Mouse (Mus musculus) kidney, postnatal 4 days (tissue): ENCODE measurements around the gene Sgcg.

Source experiments
- DNase-seq, 2 experiments: peaks; one replicate each; pipeline ENCODE4 v3.0.0; 2021; ENCODE audit warnings: mixed read lengths in 2 of 2

Gene Sgcg

DNA sequence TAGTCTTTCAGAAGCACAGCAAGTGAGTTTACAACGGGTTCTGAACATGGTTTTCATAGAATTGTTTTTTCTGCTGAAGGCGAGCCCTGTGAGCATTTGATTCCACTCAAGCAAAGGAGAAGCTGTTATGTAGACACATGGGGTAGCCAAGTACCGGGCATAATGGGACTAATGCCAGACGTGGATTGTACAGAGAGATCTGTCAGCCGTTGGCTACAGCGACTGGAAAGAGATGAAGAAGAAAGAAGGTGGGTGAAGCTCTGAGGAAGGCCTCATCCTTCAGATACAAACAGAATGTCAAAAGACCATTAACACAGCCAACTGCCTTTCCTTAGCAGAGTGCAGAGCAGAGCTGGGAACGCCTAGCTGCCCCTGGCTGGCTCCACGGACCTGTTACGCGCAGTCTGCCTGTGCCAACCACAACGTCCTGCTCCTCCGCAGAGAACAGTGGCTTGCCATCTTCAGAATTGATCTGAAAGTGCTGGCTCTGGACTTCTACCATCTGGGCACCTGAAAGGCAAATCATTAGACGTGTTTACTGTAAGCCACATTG lies 26.2 kb downstream of the Sgcg start:
- no peak for DNase-seq

DNA sequence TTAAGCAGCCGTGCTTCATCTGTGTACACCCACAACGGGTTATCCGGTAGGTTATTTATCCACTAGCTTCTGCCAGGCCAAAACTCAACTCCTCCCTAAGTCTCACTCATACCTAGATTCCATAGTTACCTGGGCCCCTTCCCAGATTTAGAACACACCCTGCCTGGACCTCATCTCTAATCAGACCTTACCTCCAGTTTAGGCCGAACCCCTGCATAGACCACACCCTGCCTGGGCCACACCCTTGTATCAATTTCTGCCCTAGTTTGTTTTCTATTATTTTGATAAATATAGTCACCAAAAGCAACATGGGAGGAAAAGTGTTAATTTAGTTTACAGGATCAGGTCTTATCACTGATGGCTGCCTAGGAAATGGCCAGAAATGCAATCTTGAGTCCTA lies 28.1 kb downstream of the Sgcg start:
- no peak for DNase-seq

DNA sequence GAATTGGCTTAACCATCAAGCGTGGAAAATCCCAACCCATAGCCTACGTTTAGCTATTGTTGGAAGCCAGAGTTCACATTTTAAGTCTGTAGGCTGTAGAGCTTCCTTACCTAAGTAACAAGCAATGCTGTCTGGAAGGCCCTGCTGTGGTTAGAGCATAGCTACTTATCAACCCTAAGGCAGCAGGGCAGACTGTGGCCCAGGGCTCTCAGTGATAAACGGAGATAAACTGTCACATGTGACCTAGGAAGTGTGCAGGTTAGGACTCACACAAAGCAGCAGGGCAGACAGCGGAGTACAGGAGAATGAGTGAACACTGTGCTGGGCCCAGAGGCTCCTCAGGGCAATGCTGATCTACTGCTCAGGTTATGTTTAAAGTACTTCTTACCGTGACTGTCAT lies 28.5 kb downstream of the Sgcg start:
- DNase-seq = no peak

DNA sequence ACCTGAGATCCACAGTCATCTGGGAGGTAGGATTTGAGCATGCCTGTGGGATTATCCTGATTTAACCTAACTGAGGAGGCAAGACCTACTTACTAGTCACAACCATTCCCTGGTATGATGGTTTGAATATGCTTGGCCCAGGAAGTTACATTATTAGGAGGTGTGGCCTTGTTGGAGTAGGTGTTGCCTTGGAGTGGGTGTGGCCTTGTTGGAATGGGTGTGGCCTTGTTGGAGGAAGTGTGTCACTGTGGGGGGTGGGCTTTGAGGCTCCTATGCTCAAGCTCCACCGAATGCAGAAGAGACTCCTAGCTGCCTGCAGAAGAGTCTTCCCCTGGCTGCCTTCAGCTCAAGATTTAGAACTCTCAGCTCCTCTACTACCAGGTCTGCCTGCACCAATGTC lies 32.1 kb downstream of the Sgcg start:
- no peak for DNase-seq

DNA sequence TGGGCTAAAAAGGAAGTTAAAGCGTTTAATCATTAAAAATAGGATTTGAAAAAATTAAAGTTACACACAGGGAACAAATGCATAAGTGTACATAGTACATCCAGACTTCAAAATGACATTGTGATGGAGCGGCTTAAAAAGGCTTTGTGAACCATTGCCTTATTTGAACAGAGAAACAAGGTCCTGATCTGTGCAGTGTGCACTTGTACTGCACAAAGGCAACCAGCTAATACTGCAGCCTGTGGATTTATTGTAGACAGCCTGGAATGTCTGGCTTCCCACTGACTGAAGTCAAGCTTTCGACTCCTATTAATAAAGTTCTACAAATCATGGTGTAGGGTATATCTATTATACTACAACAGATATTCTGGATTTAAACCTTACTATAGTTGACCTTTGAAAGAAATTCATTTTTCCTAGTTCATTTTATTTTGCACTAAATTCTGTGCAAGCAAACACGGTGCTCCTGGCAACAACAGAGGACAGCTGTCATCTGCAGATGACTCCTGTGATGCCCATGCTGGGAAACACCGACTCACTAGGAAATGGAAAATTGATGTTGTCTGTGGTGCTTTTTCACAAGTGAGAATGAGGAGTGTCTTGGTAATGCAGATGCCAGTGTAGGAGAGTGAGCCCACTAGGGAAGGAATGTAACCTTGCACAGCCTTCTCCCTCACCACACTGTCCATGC lies 33.8 kb downstream of the Sgcg start:
- no peak for DNase-seq

DNA sequence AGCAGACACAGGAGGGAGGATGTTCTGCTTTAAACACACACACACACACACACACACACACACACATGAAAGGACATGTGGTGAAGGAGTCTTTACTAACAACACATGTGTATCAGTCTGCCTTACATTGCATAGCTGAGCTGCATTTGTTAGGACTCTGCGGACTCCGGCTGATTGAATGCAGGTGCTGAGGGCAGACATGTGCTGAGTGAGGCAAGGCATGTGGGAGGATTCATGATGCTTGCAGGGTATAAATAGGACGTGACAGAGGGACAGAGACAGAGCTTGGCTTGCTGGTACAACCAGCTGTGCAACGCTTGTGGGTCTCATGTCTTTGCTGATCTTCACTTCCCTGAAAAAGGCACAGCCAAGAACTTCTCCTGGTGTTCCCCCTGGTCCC lies 34.5 kb downstream of the Sgcg start:
- DNase-seq = no peak

DNA sequence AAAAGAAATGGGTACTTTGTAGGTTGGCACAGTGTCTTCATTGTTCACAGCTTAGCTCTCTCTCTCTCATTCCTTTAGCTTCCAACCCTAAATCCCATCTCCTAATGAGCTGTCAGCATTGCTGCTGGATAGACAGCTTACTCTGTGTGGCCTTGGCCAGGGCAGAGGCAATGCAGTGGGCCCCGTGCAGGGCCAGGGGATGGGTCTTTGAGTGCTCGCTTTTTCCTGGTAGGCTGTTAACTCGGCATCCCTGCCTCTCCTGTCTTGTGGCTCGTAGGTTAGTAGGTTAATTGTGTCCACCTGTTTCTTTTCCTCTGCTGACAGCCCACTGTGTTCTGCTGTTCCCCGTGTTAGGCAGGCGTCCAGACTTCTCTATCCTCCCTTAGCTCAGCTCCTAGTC lies 35.8 kb downstream of the Sgcg start:
- no peak for DNase-seq

DNA sequence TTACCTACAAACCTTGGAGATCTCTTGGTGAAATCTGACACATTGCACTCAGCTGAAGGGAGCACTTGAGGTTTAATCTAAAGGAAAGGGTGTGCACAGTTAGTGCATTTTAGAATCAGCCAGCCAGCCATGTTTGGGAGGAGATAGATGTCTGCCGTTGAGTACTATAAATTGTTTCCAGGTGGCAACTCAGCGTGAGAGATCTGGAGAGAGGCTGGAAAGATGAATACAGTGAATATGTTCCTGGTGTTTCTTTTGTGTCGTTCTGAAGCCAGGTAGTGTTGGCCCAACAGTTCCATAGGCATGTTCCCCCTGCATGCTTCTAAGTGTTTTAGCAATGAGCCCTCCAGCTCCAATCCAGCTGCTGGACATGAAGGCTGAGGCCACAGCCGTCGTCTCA lies 37.1 kb downstream of the Sgcg start:
- DNase-seq = no peak

DNA sequence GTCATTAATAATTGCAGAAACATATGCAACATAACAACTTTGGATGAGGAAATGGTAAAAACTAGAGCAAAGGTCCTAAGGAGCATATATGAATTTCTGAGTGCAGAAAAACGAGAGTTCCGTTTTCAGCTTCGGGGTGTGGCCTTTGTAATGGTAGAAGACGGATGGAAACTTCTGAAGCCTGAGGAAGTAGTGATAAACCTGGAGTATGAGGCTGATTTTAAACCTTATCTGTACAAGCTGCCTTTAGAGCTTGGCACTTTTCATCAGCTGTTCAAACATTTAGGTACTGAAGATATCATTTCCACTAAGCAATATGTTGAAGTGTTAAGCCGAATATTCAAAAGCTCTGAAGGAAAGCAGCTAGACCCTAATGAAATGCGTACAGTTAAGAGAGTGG lies 46.5 kb downstream of the Sgcg start:
- DNase-seq = no peak

DNA sequence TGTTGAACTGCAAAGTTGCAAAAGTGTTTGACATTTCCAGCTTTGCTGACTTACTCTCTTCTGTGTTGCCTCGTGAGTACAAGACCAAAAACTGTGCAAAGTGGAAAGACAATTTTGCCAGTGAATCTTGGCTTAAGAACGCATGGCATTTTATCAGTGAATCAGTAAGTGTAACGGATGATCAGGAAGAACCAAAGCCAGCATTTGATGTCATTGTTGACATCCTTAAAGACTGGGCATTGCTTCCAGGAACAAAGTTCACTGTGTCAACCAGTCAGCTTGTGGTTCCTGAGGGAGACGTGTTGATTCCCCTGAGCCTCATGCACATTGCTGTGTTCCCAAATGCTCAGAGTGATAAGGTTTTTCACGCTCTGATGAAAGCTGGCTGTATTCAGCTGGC lies 48.2 kb downstream of the Sgcg start:
- no peak for DNase-seq

DNA sequence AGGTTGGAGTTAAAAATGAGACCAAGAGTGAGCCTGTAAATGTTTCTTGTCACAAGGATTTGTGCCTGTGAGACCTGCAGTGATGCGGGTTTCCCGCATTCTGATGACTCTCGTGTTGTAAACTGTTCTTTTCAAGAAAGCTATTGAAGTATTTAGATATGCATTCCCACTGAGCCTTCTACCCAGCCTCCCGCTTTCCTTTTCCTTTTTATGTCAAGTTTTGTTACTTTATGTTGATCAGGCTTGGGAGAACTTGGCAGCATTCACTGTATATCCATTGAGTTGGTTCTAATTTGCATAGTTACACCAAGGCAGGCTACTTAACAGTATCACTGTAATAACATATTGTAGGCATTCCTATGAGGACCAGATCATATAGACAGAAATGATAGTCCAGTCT lies 63.9 kb downstream of the Sgcg start:
- no peak for DNase-seq

DNA sequence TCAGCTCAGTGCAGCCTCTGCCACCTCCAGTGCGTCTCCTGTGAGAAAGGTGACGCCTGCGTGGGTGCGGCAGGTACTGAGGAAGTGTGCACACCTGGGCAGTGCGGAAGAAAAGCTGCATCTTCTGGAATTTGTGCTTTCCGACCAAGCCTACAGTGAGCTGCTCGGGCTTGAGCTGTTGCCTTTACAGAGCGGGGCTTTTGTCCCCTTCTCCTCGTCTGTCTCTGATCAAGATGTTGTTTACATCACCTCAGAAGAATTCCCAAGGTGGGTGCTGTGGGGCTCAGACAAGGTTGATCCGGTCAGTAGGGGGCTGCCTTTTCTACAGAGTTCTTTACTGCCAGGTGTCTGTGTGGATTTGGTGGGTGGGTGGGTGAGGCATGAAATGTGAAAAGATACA lies 66.0 kb downstream of the Sgcg start:
- DNase-seq = no peak

DNA sequence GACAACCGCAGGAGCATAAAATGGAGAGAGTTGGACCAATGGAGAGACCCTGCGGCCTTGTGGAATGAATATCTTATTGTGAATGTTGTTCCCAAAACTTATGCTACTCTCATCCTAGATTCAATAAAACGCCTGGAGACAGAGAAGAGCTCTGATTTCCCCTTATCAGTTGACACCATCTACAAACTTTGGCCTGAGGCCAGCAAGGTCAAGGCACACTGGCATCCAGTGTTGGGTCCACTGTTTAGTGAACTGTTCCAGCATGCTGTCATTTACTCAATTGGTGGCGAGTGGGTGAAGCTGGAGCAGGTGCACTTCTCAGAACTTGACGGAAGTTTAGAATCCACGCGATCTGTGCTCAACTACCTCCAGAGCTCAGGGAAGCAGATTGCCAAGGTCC lies 66.4 kb downstream of the Sgcg start:
- DNase-seq = no peak

DNA sequence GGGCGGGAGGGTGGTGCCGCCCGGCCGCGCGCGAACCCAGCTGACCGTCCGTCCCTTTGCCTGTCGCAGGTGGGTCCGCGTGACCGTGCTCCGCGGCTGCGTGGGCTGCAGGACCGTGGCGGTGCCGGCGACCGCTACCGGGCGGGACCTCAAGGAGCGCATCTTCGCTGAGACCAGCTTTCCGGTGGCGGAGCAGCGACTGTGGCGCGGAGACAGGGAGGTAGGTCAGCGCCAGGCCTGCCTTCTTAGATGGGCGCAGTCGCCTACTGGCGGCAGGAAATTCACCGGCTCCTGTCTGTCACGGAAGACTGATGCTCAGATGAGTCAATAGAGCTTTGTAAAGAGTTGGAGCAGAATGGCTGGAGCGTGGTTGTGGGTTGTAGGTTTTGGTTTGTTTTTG lies 85.1 kb downstream of the Sgcg start:
- DNase-seq = peak; percentile 66 to 80

DNA sequence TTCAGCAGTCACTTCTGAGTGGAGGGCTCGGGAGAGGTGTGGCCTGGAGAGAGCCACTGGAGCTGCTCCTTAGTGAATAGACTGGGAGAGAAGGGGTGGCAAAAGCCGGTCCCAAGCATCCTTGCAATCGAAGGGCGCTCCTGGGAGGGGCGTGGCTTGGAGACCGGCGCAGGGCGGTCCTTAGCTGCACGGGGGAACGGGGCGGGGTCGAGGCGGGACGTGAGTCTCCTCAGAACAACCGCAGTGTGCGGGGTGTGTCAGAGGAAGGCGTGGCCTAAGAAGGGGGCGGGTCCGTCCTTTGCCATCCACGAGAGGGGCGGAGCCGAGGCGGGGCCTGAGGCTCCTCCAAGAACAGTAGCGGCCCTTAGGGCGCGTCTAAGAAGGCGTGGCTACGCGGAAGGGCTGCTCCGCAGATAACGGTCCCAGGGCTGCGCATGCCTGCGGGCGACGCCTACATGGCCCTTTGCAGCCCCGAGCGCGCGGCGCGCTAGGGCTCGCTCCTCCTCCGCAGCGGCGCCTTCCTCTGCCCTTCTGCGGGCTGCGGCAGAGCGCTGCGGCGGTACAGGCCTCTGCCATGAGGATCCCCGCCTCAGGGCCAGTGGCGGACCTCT lies 85.6 kb downstream of the Sgcg start:
- peak; percentile 100 for DNase-seq

DNA sequence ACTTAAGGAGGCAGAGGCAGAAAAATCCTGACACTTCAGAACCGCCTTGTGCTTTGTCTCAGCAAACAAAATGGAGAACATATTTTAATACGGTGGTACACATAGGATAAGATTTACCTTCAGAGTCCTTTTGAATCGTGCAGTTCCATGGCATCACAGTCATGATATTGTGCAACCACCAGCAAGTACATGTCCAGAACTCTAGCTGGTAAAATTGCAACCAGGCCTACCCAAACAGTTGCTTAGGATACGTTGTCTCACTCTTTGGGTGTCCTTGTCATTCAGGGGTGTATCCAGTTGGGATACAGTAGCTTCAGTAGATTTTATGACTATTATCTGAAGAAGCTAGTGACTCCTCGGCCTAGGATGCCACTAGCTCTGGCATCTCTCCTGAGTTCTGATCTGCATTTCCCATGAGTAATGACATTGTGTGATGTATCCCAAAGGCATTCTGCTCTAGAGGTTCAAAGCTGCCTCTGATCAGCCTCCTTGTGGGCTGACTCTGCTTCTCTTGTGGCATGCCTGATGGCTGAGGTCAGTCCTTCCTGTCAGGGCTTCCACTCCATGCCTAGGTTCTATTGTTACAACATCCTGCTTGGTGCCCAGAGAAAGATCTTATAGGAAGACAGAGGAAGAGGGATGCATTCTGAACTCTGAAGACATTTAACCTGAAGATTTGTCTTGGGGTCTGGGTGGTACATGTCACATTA lies 86.9 kb downstream of the Sgcg start:
- no peak for DNase-seq
